Comparison of ENCODE assay signal across 1 mouse cellular context in the genomic region with DNA sequence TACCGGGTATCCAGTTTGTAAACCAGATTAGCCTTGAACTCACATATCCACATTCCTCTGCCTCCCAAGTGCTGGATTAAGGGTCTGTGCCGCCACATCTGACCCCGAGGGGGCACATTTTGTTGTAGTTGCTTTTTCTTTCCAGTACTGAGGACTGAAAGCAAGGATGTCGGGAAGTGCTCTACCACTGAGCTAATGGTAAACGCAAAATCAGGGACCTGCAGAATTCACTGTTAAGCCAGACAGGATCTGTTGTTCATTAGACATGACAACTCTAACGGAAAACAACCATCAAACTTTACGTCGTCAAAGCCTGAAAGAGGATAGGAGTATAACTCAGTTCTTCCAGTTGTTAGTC.
A peak's percentile ranks its signal among the peaks of the same experiment; 100 is the strongest.
TF ChIP-seq lines count a peak whose summit lies in the region.

No protein-coding gene starts in this region.

TF ChIP-seq in CH12.LX, 34 proteins besides CTCF, POLR2A, EP300 and RAD21:
- TF ChIP-seq USF1 (IDR thresholded peaks at IDR 0.05; ENCODE audit: low read depth, low read length) (no peak), JUND (conservative IDR thresholded peaks at IDR 0.05; ENCODE audit: low read depth, low read length) (peak; percentile 59), RCOR1 (conservative IDR thresholded peaks at IDR 0.05; ENCODE audit: low read depth, low read length) (0 out of 2 replicates have a peak, but pooled peaks have one; percentile 15), JUN (IDR thresholded peaks at IDR 0.05; ENCODE audit: insufficient read depth, low read depth, low read length) (peak; percentile 23; the same call in 1 of the 2 replicates)
